Mouse (Mus musculus) CH12.LX (cell line): ENCODE measurements at regions not wholly inside any gene's neighbourhood (a gene's known extent, or its start where the extent isn't known, plus 50 kb on each side); places are given as distances from the start of the nearest gene placed in this dataset.

Experiments used
- EP300 ChIP-seq: IDR thresholded peaks from 2 replicates; pipeline ENCODE4 v1.6.1; 2011; ENCODE audit warnings: low read length, improper control_type of control experiment
- USF1 ChIP-seq: IDR thresholded peaks from 2 replicates; pipeline ENCODE4 v1.6.1; 2014; ENCODE audit warnings: low read depth, mild to moderate bottlenecking, inconsistent platforms, low read length, improper control_type of control experiment

GRCm38 (mm10) chr12:43962551-43963120, 247.5 kb downstream of the Dnajb9 start:
- TF ChIP-seq USF1 (no peak), EP300 (no peak)
